Mouse (Mus musculus): ENCODE results near the gene Hspa1l. TPM values are rescaled to one million over a fixed set of nuclear protein-coding genes. Genes with fewer than 3 reads are reported as not detected.

Gene Hspa1l
- total and polyA plus RNA-seq, 2 experiments from 2014 or later: 0.76 to 0.99 TPM

- H3K27me3 ChIP-seq (ENCODE audit: insufficient read depth, low read length): no peaks in the 10 kb centered on the region
- H3K4me2 ChIP-seq (ENCODE audit: low read depth, low read length): peak overlapping the region; percentile 88
- 11% methylated on average over 14 of the region's 14 CpGs for WGBS
- no peaks in the 10 kb centered on the region for H3K9me3 ChIP-seq (ENCODE audit: low read length)
- ATAC-seq (peak; percentile 36), DNase-seq (ENCODE audit: low spot score) (peak; percentile 49)
- peak overlapping the region; percentile 73 for H3K9ac ChIP-seq (replicated peaks; ENCODE audit: low read length)
- no peak for TF ChIP-seq CTCF (IDR thresholded peaks at IDR 0.05; ENCODE audit: low read depth)
- H3K36me3 ChIP-seq (ENCODE audit: insufficient read depth, low read length): peaks cover 20% of the 10 kb centered on the region
- H3K4me3 ChIP-seq (ENCODE audit: low read length): peak overlapping the region; percentile 75
- H3K4me1 ChIP-seq (ENCODE audit: insufficient read depth, low read length): no peaks in the 10 kb centered on the region
- peak overlapping the region; percentile 80 for H3K27ac ChIP-seq
Measured at GRCm38 (mm10) chr17:34931735-34932098, 40.8 kb upstream of the Hspa1l start.

- Histone ChIP-seq H3K4me3 (ENCODE audit: low read length) (peak overlapping the region; percentile 75), H3K27ac (no peak overlapping the region), H3K4me1 (ENCODE audit: insufficient read depth, low read length) (no peaks in the 10 kb centered on the region), H3K4me2 (ENCODE audit: low read depth, low read length) (peak overlapping the region; percentile 88), H3K9ac (replicated peaks; ENCODE audit: low read length) (peak overlapping the region; percentile 73), H3K9me3 (ENCODE audit: low read length) (no peaks in the 10 kb centered on the region), H3K27me3 (ENCODE audit: insufficient read depth, low read length) (no peaks in the 10 kb centered on the region), H3K36me3 (ENCODE audit: insufficient read depth, low read length) (peaks cover 20% of the 10 kb centered on the region)
- no peak for TF ChIP-seq CTCF (IDR thresholded peaks at IDR 0.05; ENCODE audit: low read depth)
- 83% methylated on average over 8 of the region's 8 CpGs for WGBS
- no peak for DNase-seq (ENCODE audit: low spot score)
- no peak for ATAC-seq
Measured at GRCm38 (mm10) chr17:34932287-34932686, 40.2 kb upstream of the Hspa1l start.

- Histone ChIP-seq H3K4me2 (ENCODE audit: low read depth, low read length) (no peak overlapping the region), H3K27me3 (ENCODE audit: insufficient read depth, low read length) (no peaks in the 10 kb centered on the region), H3K36me3 (ENCODE audit: insufficient read depth, low read length) (peaks cover 20% of the 10 kb centered on the region), H3K9me3 (ENCODE audit: low read length) (no peaks in the 10 kb centered on the region), H3K4me1 (ENCODE audit: insufficient read depth, low read length) (no peaks in the 10 kb centered on the region), H3K27ac (no peak overlapping the region), H3K4me3 (ENCODE audit: low read length) (no peak overlapping the region), H3K9ac (replicated peaks; ENCODE audit: low read length) (no peak overlapping the region)
- TF ChIP-seq CTCF (IDR thresholded peaks at IDR 0.05; ENCODE audit: low read depth): no peak
- ATAC-seq: no peak
- no peak for DNase-seq (ENCODE audit: low spot score)
- 68% methylated on average over 24 of the region's 24 CpGs for WGBS
Measured at GRCm38 (mm10) chr17:34934031-34934430, 38.5 kb upstream of the Hspa1l start.

GRCm38 (mm10) chr17:34934830-34935229, 37.7 kb upstream of the Hspa1l start:
- ATAC-seq (no peak), DNase-seq (ENCODE audit: low spot score) (no peak)
- 52% methylated on average over 8 of the region's 8 CpGs for WGBS
- H3K27me3 ChIP-seq (ENCODE audit: insufficient read depth, low read length): no peaks in the 10 kb centered on the region
- H3K9ac ChIP-seq (replicated peaks; ENCODE audit: low read length): no peak overlapping the region
- no peak overlapping the region for H3K4me3 ChIP-seq (ENCODE audit: low read length)
- H3K36me3 ChIP-seq (ENCODE audit: insufficient read depth, low read length): peaks cover 20% of the 10 kb centered on the region
- no peak overlapping the region for H3K4me2 ChIP-seq (ENCODE audit: low read depth, low read length)
- no peak overlapping the region for H3K27ac ChIP-seq
- H3K9me3 ChIP-seq (ENCODE audit: low read length): no peaks in the 10 kb centered on the region
- no peaks in the 10 kb centered on the region for H3K4me1 ChIP-seq (ENCODE audit: insufficient read depth, low read length)
- no peak for TF ChIP-seq CTCF (IDR thresholded peaks at IDR 0.05; ENCODE audit: low read depth)

- H3K27me3 ChIP-seq (ENCODE audit: insufficient read depth, low read length): no peaks in the 10 kb centered on the region
- no peaks in the 10 kb centered on the region for H3K4me1 ChIP-seq (ENCODE audit: insufficient read depth, low read length)
- DNase-seq (ENCODE audit: low spot score) (no peak), ATAC-seq (no peak)
- no peak overlapping the region for H3K9ac ChIP-seq (replicated peaks; ENCODE audit: low read length)
- no peak overlapping the region for H3K4me2 ChIP-seq (ENCODE audit: low read depth, low read length)
- no peak overlapping the region for H3K27ac ChIP-seq
- peaks cover 15% of the 10 kb centered on the region for H3K36me3 ChIP-seq (ENCODE audit: insufficient read depth, low read length)
- no peaks in the 10 kb centered on the region for H3K9me3 ChIP-seq (ENCODE audit: low read length)
- TF ChIP-seq CTCF (IDR thresholded peaks at IDR 0.05; ENCODE audit: low read depth): no peak
- H3K4me3 ChIP-seq (ENCODE audit: low read length): no peak overlapping the region
- 85% methylated on average over 6 of the region's 6 CpGs for WGBS
Measured at GRCm38 (mm10) chr17:34937960-34938505, 34.5 kb upstream of the Hspa1l start.

GRCm38 (mm10) chr17:34941344-34942041, 31.0 kb upstream of the Hspa1l start:
- Histone ChIP-seq H3K4me1 (ENCODE audit: insufficient read depth, low read length) (no peaks in the 10 kb centered on the region), H3K27ac (no peak overlapping the region), H3K4me2 (ENCODE audit: low read depth, low read length) (peak overlapping the region; percentile 46), H3K36me3 (ENCODE audit: insufficient read depth, low read length) (no peaks in the 10 kb centered on the region), H3K9me3 (ENCODE audit: low read length) (no peaks in the 10 kb centered on the region), H3K9ac (replicated peaks; ENCODE audit: low read length) (peak overlapping the region; percentile 3; the same call in 1 of the 2 replicates), H3K4me3 (ENCODE audit: low read length) (peak overlapping the region; percentile 2), H3K27me3 (ENCODE audit: insufficient read depth, low read length) (no peaks in the 10 kb centered on the region)
- ATAC-seq: 0 out of 2 replicates have a peak, but pooled peaks have one; percentile 24
- no peak for DNase-seq (ENCODE audit: low spot score)
- TF ChIP-seq CTCF (IDR thresholded peaks at IDR 0.05; ENCODE audit: low read depth): no peak
- 7% methylated on average over 15 of the region's 15 CpGs for WGBS

Data from hindbrain, postnatal 0 days (tissue).